Mouse (Mus musculus) CH12.LX (cell line): ENCODE results near the gene Cux1. TPM values are rescaled to one million over a fixed set of nuclear protein-coding genes. Genes with fewer than 3 reads are reported as not detected.

ENCODE experiments used
- DNase-seq: peaks from one replicate; pipeline ENCODE4 v3.0.0-alpha.2; 2013; ENCODE audit errors: extremely low read depth
- H3K27ac ChIP-seq: 2 replicates; pipeline ENCODE4 v1.5.1; 2012; ENCODE audit warnings: low read depth, mild to moderate bottlenecking, control low read depth, moderate library complexity; ENCODE audit not compliant: insufficient read depth
- H3K27me3 ChIP-seq: replicated peaks from 2 replicates; pipeline ENCODE3; 2012; ENCODE audit warnings: inconsistent platforms
- H3K36me3 ChIP-seq, 2 experiments: replicated peaks in 1 of 2; 2 replicates each; pipeline versions ENCODE3 to v1.6.1; 2012; ENCODE audit warnings: inconsistent platforms in 1 of 2, low read length in 1 of 2, mild to moderate bottlenecking in 1 of 2, mixed read lengths in 1 of 2, moderate library complexity in 1 of 2; ENCODE audit not compliant: control insufficient read depth in 1 of 2, insufficient read depth in 1 of 2
- H3K4me1 ChIP-seq, 2 experiments: 2 replicates each; pipeline ENCODE4 v1.6.1; 2012; ENCODE audit warnings: inconsistent platforms in 1 of 2, moderate library complexity in 1 of 2; ENCODE audit not compliant: insufficient read depth in 2 of 2, control insufficient read depth in 1 of 2
- H3K4me2 ChIP-seq: 2 replicates; pipeline ENCODE4 v1.6.1; 2012; ENCODE audit warnings: low read depth, mild to moderate bottlenecking, control low read depth; ENCODE audit not compliant: poor library complexity, insufficient read depth, severe bottlenecking
- H3K4me3 ChIP-seq, 3 experiments: fragments of 150-350 bp in 1 of 3; sonication (generic) in 1 of 3; replicated peaks in 1 of 3; 2 replicates each; pipeline versions ENCODE3 to v1.5.1; 2011 to 2012; ENCODE audit warnings: low read depth in 2 of 3, low read length in 2 of 3, mild to moderate bottlenecking in 2 of 3, moderate library complexity in 2 of 3, control low read depth in 1 of 3, improper control_type of control experiment in 1 of 3, inconsistent platforms in 1 of 3, mixed read lengths in 1 of 3; ENCODE audit not compliant: poor library complexity in 1 of 3
- H3K79me2 ChIP-seq: replicated peaks from 2 replicates; pipeline ENCODE4 v1.6.1; 2012; ENCODE audit warnings: mild to moderate bottlenecking, moderate library complexity; ENCODE audit not compliant: control insufficient read depth, poor library complexity, insufficient read depth, severe bottlenecking; ENCODE audit errors: extremely low read depth
- H3K9ac ChIP-seq: 2 replicates; pipeline ENCODE4 v1.6.1; 2012; ENCODE audit warnings: low read depth, mild to moderate bottlenecking, control low read depth, moderate library complexity; ENCODE audit not compliant: insufficient read depth
- H3K9me3 ChIP-seq: replicated peaks from 2 replicates; pipeline ENCODE3; 2012; ENCODE audit warnings: low read length, inconsistent platforms, mixed read lengths
- BHLHE40 ChIP-seq: IDR thresholded peaks from 2 replicates; pipeline ENCODE4 v1.6.1; 2011; ENCODE audit warnings: mild to moderate bottlenecking, low read depth, low read length, improper control_type of control experiment
- CHD1 ChIP-seq: IDR thresholded peaks from 2 replicates; pipeline ENCODE4 v1.6.1; 2012; ENCODE audit warnings: low read depth, low read length, improper control_type of control experiment, inconsistent platforms
- CTCF ChIP-seq, 2 experiments: IDR thresholded peaks in 1 of 2; conservative IDR thresholded peaks in 1 of 2; 2 replicates each; pipeline ENCODE4 v1.5.1; 2011 to 2012; ENCODE audit warnings: low read depth in 2 of 2, low read length in 2 of 2, improper control_type of control experiment in 1 of 2, inconsistent platforms in 1 of 2, mild to moderate bottlenecking in 1 of 2, moderate library complexity in 1 of 2
- E2F4 ChIP-seq: IDR thresholded peaks from 2 replicates; pipeline ENCODE4 v1.6.1; 2011; ENCODE audit warnings: low read depth, low read length, improper control_type of control experiment; ENCODE audit not compliant: insufficient replicate concordance
- EP300 ChIP-seq: IDR thresholded peaks from 2 replicates; pipeline ENCODE4 v1.6.1; 2011; ENCODE audit warnings: low read length, improper control_type of control experiment
- ETS1 ChIP-seq: conservative IDR thresholded peaks from 2 replicates; pipeline ENCODE4 v1.6.1; 2012; ENCODE audit warnings: low read depth, mild to moderate bottlenecking, inconsistent platforms, low read length, improper control_type of control experiment, moderate library complexity
- HCFC1 ChIP-seq: IDR thresholded peaks from 2 replicates; pipeline ENCODE4 v1.6.1; 2012; ENCODE audit warnings: low read depth, mild to moderate bottlenecking, inconsistent platforms, low read length, improper control_type of control experiment
- IRF4 ChIP-seq: IDR thresholded peaks from 2 replicates; pipeline ENCODE4 v1.6.1; 2014; ENCODE audit warnings: low read depth, mild to moderate bottlenecking, inconsistent platforms, low read length, improper control_type of control experiment
- JUN ChIP-seq: IDR thresholded peaks from 2 replicates; pipeline ENCODE4 v1.6.1; 2011; ENCODE audit warnings: low read depth, mild to moderate bottlenecking, low read length, improper control_type of control experiment, moderate library complexity; ENCODE audit not compliant: insufficient read depth
- JUND ChIP-seq: conservative IDR thresholded peaks from 2 replicates; pipeline ENCODE4 v1.6.1; 2011; ENCODE audit warnings: low read depth, low read length, improper control_type of control experiment
- KAT2A ChIP-seq: IDR thresholded peaks from 2 replicates; pipeline ENCODE4 v1.6.1; 2012; ENCODE audit warnings: low read length, improper control_type of control experiment, inconsistent platforms; ENCODE audit not compliant: insufficient replicate concordance
- MAX ChIP-seq: IDR thresholded peaks from 2 replicates; pipeline ENCODE4 v1.6.1; 2011; ENCODE audit warnings: low read length, improper control_type of control experiment
- MAZ ChIP-seq: IDR thresholded peaks from 2 replicates; pipeline ENCODE4 v1.6.1; 2012; ENCODE audit warnings: low read depth, mild to moderate bottlenecking, inconsistent platforms, low read length, improper control_type of control experiment, moderate library complexity
- MEF2A ChIP-seq: IDR thresholded peaks from 2 replicates; pipeline ENCODE4 v1.6.1; 2014; ENCODE audit warnings: low read depth, mild to moderate bottlenecking, inconsistent platforms, low read length, improper control_type of control experiment, borderline replicate concordance
- MXI1 ChIP-seq: IDR thresholded peaks from 2 replicates; pipeline ENCODE4 v1.6.1; 2011; ENCODE audit warnings: mild to moderate bottlenecking, low read depth, low read length, improper control_type of control experiment
- MYC ChIP-seq: IDR thresholded peaks from 2 replicates; pipeline ENCODE4 v1.6.1; 2011; ENCODE audit warnings: low read depth, mild to moderate bottlenecking, improper control_type of control experiment, low read length
- NRF1 ChIP-seq: IDR thresholded peaks from 2 replicates; pipeline ENCODE4 v1.6.1; 2014; ENCODE audit warnings: low read depth, mild to moderate bottlenecking, inconsistent platforms, low read length, improper control_type of control experiment, moderate library complexity
- POLR2AphosphoS2 ChIP-seq: IDR thresholded peaks from 2 replicates; pipeline ENCODE4 v1.6.1; 2011; ENCODE audit warnings: low read depth, low read length, improper control_type of control experiment
- RAD21 ChIP-seq: IDR thresholded peaks from 2 replicates; pipeline ENCODE4 v1.6.1; 2011; ENCODE audit warnings: low read depth, mild to moderate bottlenecking, low read length, improper control_type of control experiment, moderate library complexity
- RCOR1 ChIP-seq: conservative IDR thresholded peaks from 2 replicates; pipeline ENCODE4 v1.6.1; 2012; ENCODE audit warnings: low read depth, mild to moderate bottlenecking, inconsistent platforms, low read length, improper control_type of control experiment
- SMC3 ChIP-seq: IDR thresholded peaks from 2 replicates; pipeline ENCODE4 v1.6.1; 2011; ENCODE audit warnings: low read depth, low read length, improper control_type of control experiment
- TBP ChIP-seq: conservative IDR thresholded peaks from 2 replicates; pipeline ENCODE4 v1.6.1; 2011; ENCODE audit warnings: low read depth, low read length, improper control_type of control experiment
- TCF12 ChIP-seq: IDR thresholded peaks from 2 replicates; pipeline ENCODE4 v1.6.1; 2014; ENCODE audit warnings: low read depth, mild to moderate bottlenecking, inconsistent platforms, low read length, improper control_type of control experiment
- USF1 ChIP-seq: IDR thresholded peaks from 2 replicates; pipeline ENCODE4 v1.6.1; 2014; ENCODE audit warnings: low read depth, mild to moderate bottlenecking, inconsistent platforms, low read length, improper control_type of control experiment
- USF2 ChIP-seq: conservative IDR thresholded peaks from 2 replicates; pipeline ENCODE4 v1.6.1; 2011; ENCODE audit warnings: low read depth, low read length, improper control_type of control experiment
- ZC3H11A ChIP-seq: IDR thresholded peaks from 2 replicates; pipeline ENCODE4 v1.6.1; 2012; ENCODE audit warnings: low read depth, mild to moderate bottlenecking, inconsistent platforms, low read length, improper control_type of control experiment
- dilution Hi-C: fragments of 300-500 bp; cut with MboI; formaldehyde crosslinking; loops from 2 replicates; pipeline ENCODE4 v1.14.3; 2020; ENCODE audit warnings: low sequenced_read_pairs; ENCODE audit not compliant: extremely low pct_unique_long_range_greater_than_20kb, extremely low pct_ligation_motif_present
- in situ Hi-C: fragments of 300-500 bp; cut with MboI; formaldehyde crosslinking; loops from 3 replicates; pipeline ENCODE4 v1.14.3; 2019; ENCODE audit warnings: low sequenced_read_pairs, low pct_ligation_motif_present, low pct_unique_long_range_greater_than_20kb, mixed read lengths
- polyA plus RNA-seq: library from polyadenylated mRNA; unstranded; fragments of >175 nt; gene quantifications from 2 replicates; pipeline ENCODE4 v1.2.1, GENCODE M21; 2012; ENCODE audit warnings: low read depth; ENCODE audit not compliant: insufficient read length
- total RNA-seq, 2 experiments: library from RNA; depleted of rRNA; stranded (reverse); fragments of 300-350 nt in 1 of 2; fragments of >200 nt in 1 of 2; gene quantifications; 2 replicates each; pipeline ENCODE4 v1.2.3; 2012 to 2014

Cux1 gene
- total and polyA plus RNA-seq, 3 experiments: 12.4 to 21.9 (median 19.6) TPM

DNA sequence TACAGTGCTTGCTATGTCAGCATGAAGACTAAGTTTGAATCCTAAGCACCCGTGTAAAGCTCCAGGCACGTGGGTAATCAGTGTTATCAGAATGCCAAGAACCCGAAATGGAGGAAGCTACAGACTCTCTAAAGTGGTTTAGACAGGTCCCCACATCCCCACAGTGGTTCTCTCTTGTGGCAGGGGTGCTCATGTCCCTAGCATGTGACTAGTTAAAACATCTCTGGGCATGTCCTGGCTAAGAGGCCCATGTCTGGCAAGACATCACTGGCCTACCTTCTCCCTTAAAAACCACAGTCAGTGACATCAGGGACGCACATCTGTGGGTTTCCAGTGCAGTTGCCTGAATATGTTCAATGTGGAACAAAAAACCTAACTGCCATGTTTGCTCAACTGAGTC is 87.5 kb downstream of the Cux1 start:
- dilution Hi-C loops: no loop called here
- Histone ChIP-seq H3K79me2 (no peaks in the 10 kb centered on the region), H3K27ac (peak overlapping the region; percentile 91), H3K4me2 (peak overlapping the region; percentile 35), H3K9ac (no peak overlapping the region), H3K36me3 (peaks cover 0 to 17% of the 10 kb centered on the region in 2 experiments), H3K4me1 (peaks cover 37 to 81% of the 10 kb centered on the region in 2 experiments), H3K9me3 (no peaks in the 10 kb centered on the region), H3K27me3 (no peaks in the 10 kb centered on the region), H3K4me3 (no peak overlapping the region)
- peak; percentile 79 for DNase-seq
- TF ChIP-seq KAT2A: no peak
- peak; percentile 88 for TF ChIP-seq ETS1
- peak; percentile 71 for TF ChIP-seq TCF12
- no peak for TF ChIP-seq SMC3
- TF ChIP-seq MYC: 0 out of 2 replicates have a peak, but pooled peaks have one; percentile 60
- 0 out of 2 replicates have a peak, but pooled peaks have one; percentile 10 for TF ChIP-seq MAZ
- TF ChIP-seq RAD21: no peak; the same call in 1 of the 2 replicates
- 0 out of 2 replicates have a peak, but pooled peaks have one; percentile 10 for TF ChIP-seq TBP
- TF ChIP-seq ZC3H11A: no peak
- no peak for TF ChIP-seq JUND
- TF ChIP-seq NRF1: peak; percentile 53; the same call in 1 of the 2 replicates
- TF ChIP-seq E2F4: no peak
- peak; percentile 94 for TF ChIP-seq BHLHE40
- TF ChIP-seq USF2: 0 out of 2 replicates have a peak, but pooled peaks have one; percentile 19
- no peak for TF ChIP-seq MXI1
- TF ChIP-seq IRF4: peak; percentile 49
- TF ChIP-seq RCOR1: no peak
- TF ChIP-seq CHD1: peak; percentile 95; the same call in 1 of the 2 replicates
- TF ChIP-seq MEF2A: peak; percentile 82; the same call in 1 of the 2 replicates
- TF ChIP-seq CTCF (conservative IDR thresholded peaks at IDR 0.05 in 1 of 2, IDR thresholded peaks at IDR 0.05 in 1 of 2; ENCODE audit: low read depth in 2 of 2, low read length in 2 of 2): no peak
- TF ChIP-seq POLR2AphosphoS2: no peak
- TF ChIP-seq USF1: 0 out of 2 replicates have a peak, but pooled peaks have one; percentile 16
- peak; percentile 12; the same call in 1 of the 2 replicates for TF ChIP-seq MAX
- no peak; the same call in 1 of the 2 replicates for TF ChIP-seq JUN
- peak; percentile 72; the same call in 1 of the 2 replicates for TF ChIP-seq EP300
- no peak for TF ChIP-seq HCFC1
- in situ Hi-C loops: loop anchor here (10.0 kb wide), 1 partner anchor 75 kb away; no protein-coding TSS in a partner anchor
